Mouse (Mus musculus) c-Kit-negative CD71-positive TER-119-positive erythroid progenitor cells, embryonic 14.5 days (primary cell): ENCODE data around the gene Sec24a.
"Not testable (repeated sequence)": the region's sequence is repeated elsewhere in the genome, so short reads cannot be mapped to it uniquely, and the experiment has no call there.

Source experiments
- DNase-seq: peaks from one replicate; pipeline ENCODE4 v3.0.0-alpha.2; 2013; ENCODE audit warnings: low read depth, low spot score

The Sec24a gene

GRCm38 (mm10) chr11:51763213-51763907 is at the start of gene Sec24a, which contains the start of gene Sar1b:
Gene Sec24a, minus strand, starts transcription at chr11:51763634.
Gene Sar1b, plus strand, starts transcription at chr11:51763687.
- peak; percentile 64 for DNase-seq

- no peak for DNase-seq
These were observed 48.6 kb upstream of the Sec24a start for GRCm38 (mm10) chr11:51812022-51812546.

GRCm38 (mm10) chr11:51811230-51811629 is 47.8 kb upstream of the Sec24a start:
- DNase-seq, result no peak

- DNase-seq, result no peak
These were observed 46.3 kb upstream of the Sec24a start for GRCm38 (mm10) chr11:51809632-51810224.

GRCm38 (mm10) chr11:51807108-51807879 is 43.9 kb upstream of the Sec24a start:
- no peak for DNase-seq

- DNase-seq, result peak; percentile 50
These were observed 42.0 kb upstream of the Sec24a start for GRCm38 (mm10) chr11:51805221-51805981.

- no peak for DNase-seq
These were observed 37.3 kb upstream of the Sec24a start for GRCm38 (mm10) chr11:51800634-51801325.

GRCm38 (mm10) chr11:51796272-51796671 is 32.8 kb upstream of the Sec24a start:
- no peak for DNase-seq

GRCm38 (mm10) chr11:51790662-51791061 is 27.2 kb upstream of the Sec24a start:
- DNase-seq, result no peak

- not testable (repeated sequence) for DNase-seq
These were observed 26.3 kb upstream of the Sec24a start for GRCm38 (mm10) chr11:51789735-51790134.

GRCm38 (mm10) chr11:51785926-51786325 is 22.5 kb upstream of the Sec24a start:
- DNase-seq, result peak; percentile 40

GRCm38 (mm10) chr11:51782721-51783120 is 19.3 kb upstream of the Sec24a start:
- no peak for DNase-seq

GRCm38 (mm10) chr11:51780773-51781267 is 17.4 kb upstream of the Sec24a start:
- DNase-seq, result no peak

GRCm38 (mm10) chr11:51777478-51777877 is 14.0 kb upstream of the Sec24a start:
- DNase-seq, result no peak

- DNase-seq, result no peak
These were observed 12.1 kb upstream of the Sec24a start for GRCm38 (mm10) chr11:51775507-51775906.

- no peak for DNase-seq
These were observed 4.9 kb upstream of the Sec24a start for GRCm38 (mm10) chr11:51768296-51768695.

- DNase-seq, result no peak
These were observed 4.3 kb upstream of the Sec24a start for GRCm38 (mm10) chr11:51767579-51768220.

- DNase-seq, result no peak
These were observed 1.4 kb upstream of the Sec24a start for GRCm38 (mm10) chr11:51764816-51765215.

GRCm38 (mm10) chr11:51763955-51764354 is 521 bp upstream of the Sec24a start:
- DNase-seq, result no peak

GRCm38 (mm10) chr11:51761241-51761640 is 2.2 kb downstream of the Sec24a start:
- no peak for DNase-seq
